10 mouse cellular contexts compared by ENCODE assay signal in genomic region chr8:87822175-87822574, GRCm38 (mm10).
DNase-seq lines count a peak whose midpoint lies in the region; ATAC-seq and TF ChIP-seq lines count a peak whose summit lies in the region.
"Had no signal": no experiment of that assay in that cellular context is flagged by ENCODE, and none has a peak within 500 bp of the region (broad histone marks: within the 10 kb centered on the region; RNA-seq: fewer than 3 reads in every experiment).

No protein-coding gene starts in this region.

- H3K27me3 ChIP-seq in kidney, embryonic 16.5 days (ENCODE audit: insufficient read depth, low read length), result no peaks in the 10 kb centered on the region
- H3K27me3 ChIP-seq in kidney, adult 2 months (replicated peaks; ENCODE audit: control insufficient read depth, insufficient read depth, low read length), result no peaks in the 10 kb centered on the region
- H3K27me3 ChIP-seq in embryonic facial prominence, embryonic 11.5 days (ENCODE audit: control insufficient read depth, insufficient read depth, low read length), result no peaks in the 10 kb centered on the region
- no peaks in the 10 kb centered on the region for H3K27me3 ChIP-seq in forebrain, embryonic 13.5 days
- H3K27me3 ChIP-seq in midbrain, embryonic 11.5 days (ENCODE audit: control insufficient read depth, insufficient read depth, low read length), result no peaks in the 10 kb centered on the region
- no peaks in the 10 kb centered on the region for H3K27me3 ChIP-seq in intestine, embryonic 15.5 days (replicated peaks)

- H3K36me3 ChIP-seq in kidney, embryonic 16.5 days (ENCODE audit: insufficient read depth, low read length), result no peaks in the 10 kb centered on the region
- H3K36me3 ChIP-seq in kidney, adult 2 months (ENCODE audit: control insufficient read depth, insufficient read depth, low read length), result no peaks in the 10 kb centered on the region
- H3K36me3 ChIP-seq in embryonic facial prominence, embryonic 11.5 days (replicated peaks; ENCODE audit: control insufficient read depth, insufficient read depth, low read depth, low read length), result no peaks in the 10 kb centered on the region
- no peaks in the 10 kb centered on the region for H3K36me3 ChIP-seq in forebrain, embryonic 13.5 days (ENCODE audit: poor library complexity, severe bottlenecking)
- no peaks in the 10 kb centered on the region for H3K36me3 ChIP-seq in midbrain, embryonic 11.5 days (ENCODE audit: control insufficient read depth, insufficient read depth, low read length)
- no peaks in the 10 kb centered on the region for H3K36me3 ChIP-seq in intestine, embryonic 15.5 days

- H3K9me3 ChIP-seq in kidney, embryonic 16.5 days (ENCODE audit: low read length), result 0 out of 2 replicates have a peak, but pooled peaks cover 2% of the 10 kb centered on the region
- no peaks in the 10 kb centered on the region for H3K9me3 ChIP-seq in embryonic facial prominence, embryonic 11.5 days (replicated peaks; ENCODE audit: control insufficient read depth, low read length)
- H3K9me3 ChIP-seq in forebrain, embryonic 13.5 days (replicated peaks), result no peaks in the 10 kb centered on the region
- H3K9me3 ChIP-seq in midbrain, embryonic 11.5 days (ENCODE audit: control insufficient read depth, low read length), result no peaks in the 10 kb centered on the region
- no peaks in the 10 kb centered on the region for H3K9me3 ChIP-seq in intestine, embryonic 15.5 days

- H3K4me2 ChIP-seq in kidney, embryonic 16.5 days (replicated peaks; ENCODE audit: low read depth, low read length), result 0 out of 2 replicates have a peak overlapping the region, but pooled peaks have one; percentile 17
- 0 out of 2 replicates have a peak overlapping the region, but pooled peaks have one; percentile 2 for H3K4me2 ChIP-seq in embryonic facial prominence, embryonic 11.5 days (ENCODE audit: low read depth, low read length)
- H3K4me2 ChIP-seq in forebrain, embryonic 13.5 days, result peak overlapping the region; percentile 40
- H3K4me2 ChIP-seq in midbrain, embryonic 11.5 days, result no peak overlapping the region
- H3K4me2 ChIP-seq in intestine, embryonic 15.5 days (replicated peaks), result no peak overlapping the region

- H3K9ac ChIP-seq in kidney, embryonic 16.5 days (replicated peaks; ENCODE audit: low read length), result 0 out of 2 replicates have a peak overlapping the region, but pooled peaks have one; percentile 7
- peak overlapping the region; percentile 9; the same call in 1 of the 2 replicates for H3K9ac ChIP-seq in embryonic facial prominence, embryonic 11.5 days (replicated peaks; ENCODE audit: low read length)
- H3K9ac ChIP-seq in forebrain, embryonic 13.5 days, result no peak overlapping the region
- H3K9ac ChIP-seq in midbrain, embryonic 11.5 days (ENCODE audit: low read length), result 0 out of 2 replicates have a peak overlapping the region, but pooled peaks have one; percentile 41
- H3K9ac ChIP-seq in intestine, embryonic 15.5 days, result no peak overlapping the region

- peaks cover 23% of the 10 kb centered on the region for H3K4me1 ChIP-seq in kidney, embryonic 16.5 days (ENCODE audit: insufficient read depth, low read length)
- H3K4me1 ChIP-seq in kidney, adult 2 months (ENCODE audit: control insufficient read depth, insufficient read depth, low read length), result no peaks in the 10 kb centered on the region
- H3K4me1 ChIP-seq in embryonic facial prominence, embryonic 11.5 days (ENCODE audit: control insufficient read depth, insufficient read depth, low read length), result peaks cover 11% of the 10 kb centered on the region
- peaks cover 41% of the 10 kb centered on the region for H3K4me1 ChIP-seq in forebrain, embryonic 13.5 days
- peaks cover 27% of the 10 kb centered on the region for H3K4me1 ChIP-seq in midbrain, embryonic 11.5 days (ENCODE audit: control insufficient read depth, insufficient read depth, low read length)
- H3K4me1 ChIP-seq in intestine, embryonic 15.5 days (replicated peaks), result peaks cover 8% of the 10 kb centered on the region

- H3K27ac ChIP-seq in kidney, embryonic 16.5 days (ENCODE audit: low read length), result no peak overlapping the region
- H3K27ac ChIP-seq in kidney, adult 2 months (ENCODE audit: insufficient read depth, low read depth, low read length), result no peak overlapping the region
- H3K27ac ChIP-seq in embryonic facial prominence, embryonic 11.5 days (replicated peaks; ENCODE audit: low read depth, low read length), result peak overlapping the region; percentile 73
- peak overlapping the region; percentile 76 for H3K27ac ChIP-seq in forebrain, embryonic 13.5 days
- peak overlapping the region; percentile 60 for H3K27ac ChIP-seq in midbrain, embryonic 11.5 days (ENCODE audit: low read depth, low read length)
- no peak overlapping the region for H3K27ac ChIP-seq in intestine, embryonic 15.5 days

- no peak for DNase-seq in kidney, adult 2 months
- peak; percentile 73 for DNase-seq in embryonic facial prominence, embryonic 11.5 days (ENCODE audit: low spot score)
- DNase-seq in midbrain, embryonic 11.5 days (ENCODE audit: low spot score, missing footprints), result no peak
- no peak for DNase-seq in ovary, adult 18-20 months (ENCODE audit: low spot score)
- DNase-seq: adrenal gland, adult 8-10 months; cerebellum, adult 8-10 months; kidney, postnatal 10 days had no signal

- no peak for TF ChIP-seq CTCF in kidney, adult 2 months (conservative IDR thresholded peaks at IDR 0.05; ENCODE audit: insufficient read depth, insufficient read length, low read depth, low read length)

- H3K4me3 ChIP-seq in kidney, embryonic 16.5 days (ENCODE audit: low read length), result no peak overlapping the region
- H3K4me3 ChIP-seq in kidney, adult 2 months (ENCODE audit: insufficient read depth, low read depth, low read length), result no peak overlapping the region
- H3K4me3 ChIP-seq in embryonic facial prominence, embryonic 11.5 days (ENCODE audit: low read depth, low read length), result no peak overlapping the region
- H3K4me3 ChIP-seq in forebrain, embryonic 13.5 days, result no peak overlapping the region
- no peak overlapping the region for H3K4me3 ChIP-seq in midbrain, embryonic 11.5 days (ENCODE audit: low read depth, low read length)
- H3K4me3 ChIP-seq in intestine, embryonic 15.5 days (replicated peaks), result no peak overlapping the region

- ATAC-seq in kidney, embryonic 16.5 days (ENCODE audit: low FRiP score, low TSS enrichment), result 0 out of 2 replicates have a peak, but pooled peaks have one; percentile 10
- peak; percentile 21; the same call in 1 of the 2 replicates for ATAC-seq in embryonic facial prominence, embryonic 11.5 days (replicated peaks; ENCODE audit: insufficient number of reproducible peaks, low FRiP score, low TSS enrichment, low read depth)
- peak; percentile 46 for ATAC-seq in forebrain, embryonic 13.5 days
- no peak for ATAC-seq in midbrain, embryonic 11.5 days (ENCODE audit: low FRiP score)
- no peak for ATAC-seq in intestine, embryonic 15.5 days

- no peak for TF ChIP-seq POLR2A in kidney, adult 2 months (IDR thresholded peaks at IDR 0.05; ENCODE audit: low read depth, low read length)

- 41% methylated on average over 11 of the region's 11 CpGs for WGBS in kidney, embryonic 16.5 days
- 48% methylated on average over 11 of the region's 11 CpGs for WGBS in kidney, adult 2 months
- 27% methylated on average over 11 of the region's 11 CpGs for WGBS in embryonic facial prominence, embryonic 11.5 days
- 19% methylated on average over 11 of the region's 11 CpGs for WGBS in forebrain, embryonic 13.5 days
- 49% methylated on average over 11 of the region's 11 CpGs for WGBS in midbrain, embryonic 11.5 days
- WGBS in intestine, embryonic 15.5 days, result 63% methylated on average over 11 of the region's 11 CpGs

Comparison
In these comparisons a context has a peak if more than half of its experiments do, and no peak if none do; other contexts are left out.
1. ATAC-seq: peak in kidney, embryonic 16.5 days (single experiment), embryonic facial prominence, embryonic 11.5 days (single experiment) and forebrain, embryonic 13.5 days (single experiment); none in midbrain, embryonic 11.5 days (single experiment) and intestine, embryonic 15.5 days (single experiment).
2. H3K27ac ChIP-seq: peak in embryonic facial prominence, embryonic 11.5 days (single experiment), forebrain, embryonic 13.5 days (single experiment) and midbrain, embryonic 11.5 days (single experiment); none in kidney, embryonic 16.5 days (single experiment), kidney, adult 2 months (single experiment) and intestine, embryonic 15.5 days (single experiment).
3. H3K4me2 ChIP-seq: peak in kidney, embryonic 16.5 days (single experiment), embryonic facial prominence, embryonic 11.5 days (single experiment) and forebrain, embryonic 13.5 days (single experiment); none in midbrain, embryonic 11.5 days (single experiment) and intestine, embryonic 15.5 days (single experiment).
4. H3K9ac ChIP-seq: peak in kidney, embryonic 16.5 days (single experiment), embryonic facial prominence, embryonic 11.5 days (single experiment) and midbrain, embryonic 11.5 days (single experiment); none in forebrain, embryonic 13.5 days (single experiment) and intestine, embryonic 15.5 days (single experiment).